Mouse (Mus musculus): ENCODE measurements around the gene Cdkn1a.

DNA sequence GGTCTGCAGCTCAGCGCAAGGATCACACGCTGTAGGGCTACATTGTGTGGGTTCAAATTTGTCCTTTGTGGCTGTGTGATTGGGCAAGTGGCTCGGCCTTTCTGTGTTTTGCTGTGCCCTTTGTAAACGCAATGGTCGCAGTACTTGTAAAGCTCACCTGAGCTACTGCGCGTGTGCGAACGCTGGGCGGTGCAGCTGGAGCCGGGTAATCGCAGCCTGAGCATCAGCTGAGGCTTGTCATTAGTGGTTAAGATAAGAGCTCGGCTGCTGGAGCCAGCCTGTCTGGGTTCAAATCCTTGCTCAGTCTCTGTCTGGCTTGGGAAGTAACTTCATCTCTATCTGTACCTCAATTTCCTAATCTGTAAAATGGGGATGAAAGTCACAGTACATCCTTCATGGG lies 16.7 kb upstream of the Cdkn1a start:
- no peak for TF ChIP-seq CTCF (IDR thresholded peaks at IDR 0.05; ENCODE audit: low read depth, low read length)
- no peak for TF ChIP-seq POLR2A (IDR thresholded peaks at IDR 0.05; ENCODE audit: borderline replicate concordance, low read depth, low read length)
